Mouse (Mus musculus) lung, adult 2 months (tissue): ENCODE results near the gene Sema7a.

Experiments
- CTCF ChIP-seq: fragments of 200-500 bp; IDR thresholded peaks from 2 replicates; pipeline ENCODE4 v1.5.1; 2011; ENCODE audit warnings: mild to moderate bottlenecking, low read length, control low read depth; ENCODE audit not compliant: insufficient read depth
- POLR2A ChIP-seq: fragments of 200-500 bp; IDR thresholded peaks from 2 replicates; pipeline ENCODE4 v1.6.1; 2011; ENCODE audit warnings: low read depth, mild to moderate bottlenecking, control low read depth, low read length, borderline replicate concordance; ENCODE audit errors: extremely low read depth

DNA sequence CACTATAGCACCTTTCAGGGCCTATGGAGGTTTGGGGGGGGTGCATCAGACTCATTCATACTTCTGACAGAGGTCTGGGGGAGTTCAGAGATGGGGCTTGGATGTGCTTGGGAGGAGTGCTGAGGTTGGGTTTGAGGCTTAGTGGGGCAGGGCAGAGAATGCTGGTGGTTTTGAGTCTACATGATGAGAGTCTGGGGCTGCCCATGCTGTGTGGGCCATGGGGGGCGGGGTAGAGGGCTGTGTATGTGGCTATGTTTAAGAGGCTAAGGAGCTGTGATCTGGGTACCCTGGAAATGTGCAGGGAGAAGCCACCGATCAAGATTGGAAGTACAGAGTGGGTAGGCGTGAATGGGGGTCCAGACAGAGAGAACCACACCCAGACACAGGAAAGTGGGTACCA lies 52.1 kb downstream of the Sema7a start:
- no peak for TF ChIP-seq POLR2A
- TF ChIP-seq CTCF: no peak
